Mouse (Mus musculus) heart, postnatal 0 days (tissue): ENCODE data around the gene Ago3.

ENCODE experiments used
- CTCF ChIP-seq: IDR thresholded peaks from 2 replicates; pipeline ENCODE4 v1.5.1; 2016; ENCODE audit warnings: antibody characterized with exemption, control low read depth, low read depth
- EP300 ChIP-seq: IDR thresholded peaks from 2 replicates; pipeline ENCODE4 v1.6.1; 2016; ENCODE audit warnings: antibody characterized with exemption, low read depth

- TF ChIP-seq CTCF (no peak), EP300 (no peak)
Measured at GRCm38 (mm10) chr4:126468925-126469324, 39.6 kb upstream of the Ago3 start.
